Mouse (Mus musculus): ENCODE results near the gene Apol9a. TPM values are rescaled to one million over a fixed set of nuclear protein-coding genes. Genes with fewer than 3 reads are reported as not detected.

Apol9a gene
- polyA plus RNA-seq, 1 experiment from 2014 or later: not detected

GRCm38 (mm10) chr15:77368818-77369320 lies 42.1 kb downstream of the Apol9a start:
- Histone ChIP-seq H3K4me3 (ENCODE audit: low read depth, low read length) (no peak overlapping the region), H3K9me3 (ENCODE audit: control insufficient read depth, low read length) (no peaks in the 10 kb centered on the region), H3K27me3 (ENCODE audit: control insufficient read depth, insufficient read depth, low read length) (no peaks in the 10 kb centered on the region), H3K9ac (ENCODE audit: low read length) (no peak overlapping the region), H3K4me2 (ENCODE audit: low read depth, low read length, severe bottlenecking) (no peak overlapping the region), H3K4me1 (replicated peaks; ENCODE audit: control insufficient read depth, insufficient read depth, low read length) (peaks cover 2% of the 10 kb centered on the region), H3K27ac (ENCODE audit: low read depth, low read length) (no peak overlapping the region), H3K36me3 (ENCODE audit: control insufficient read depth, insufficient read depth, low read length) (no peaks in the 10 kb centered on the region)
- WGBS: 90% methylated on average over 12 of the region's 12 CpGs
- ATAC-seq (replicated peaks; ENCODE audit: low FRiP score) (no peak), DNase-seq (ENCODE audit: low spot score) (no peak)

- H3K4me2 ChIP-seq (ENCODE audit: low read depth, low read length, severe bottlenecking): peak overlapping the region; percentile 1; the same call in 1 of the 2 replicates
Observed at GRCm38 (mm10) chr15:77368148-77368547, 42.8 kb downstream of the Apol9a start.

GRCm38 (mm10) chr15:77367504-77367903 lies 43.4 kb downstream of the Apol9a start:
- 39% methylated on average over 8 of the region's 8 CpGs for WGBS
- no peak overlapping the region for H3K27ac ChIP-seq (ENCODE audit: low read depth, low read length)
- DNase-seq (ENCODE audit: low spot score): peak; percentile 68

More at GRCm38 (mm10) chr15:77368148-77368547, 42.8 kb downstream of the Apol9a start:
- peaks cover 5% of the 10 kb centered on the region for H3K4me1 ChIP-seq (replicated peaks; ENCODE audit: control insufficient read depth, insufficient read depth, low read length)
- no peak overlapping the region for H3K4me3 ChIP-seq (ENCODE audit: low read depth, low read length)
- ATAC-seq (replicated peaks; ENCODE audit: low FRiP score): peak; percentile 60
- DNase-seq (ENCODE audit: low spot score): peak; percentile 96
- H3K9me3 ChIP-seq (ENCODE audit: control insufficient read depth, low read length): no peaks in the 10 kb centered on the region
- WGBS: 1% methylated on average over 13 of the region's 13 CpGs
- H3K36me3 ChIP-seq (ENCODE audit: control insufficient read depth, insufficient read depth, low read length): no peaks in the 10 kb centered on the region
- H3K9ac ChIP-seq (ENCODE audit: low read length): no peak overlapping the region; the same call in 1 of the 2 replicates
- no peak overlapping the region for H3K27ac ChIP-seq (ENCODE audit: low read depth, low read length)
- no peaks in the 10 kb centered on the region for H3K27me3 ChIP-seq (ENCODE audit: control insufficient read depth, insufficient read depth, low read length)

GRCm38 (mm10) chr15:77366706-77367484 lies 44.0 kb downstream of the Apol9a start:
- H3K9me3 ChIP-seq (ENCODE audit: control insufficient read depth, low read length): no peaks in the 10 kb centered on the region
- H3K4me3 ChIP-seq (ENCODE audit: low read depth, low read length): peak overlapping the region; percentile 21
- DNase-seq (ENCODE audit: low spot score): peak; percentile 92
- peak overlapping the region; percentile 61 for H3K9ac ChIP-seq (ENCODE audit: low read length)
- WGBS: 2% methylated on average over 26 of the region's 26 CpGs
- H3K4me2 ChIP-seq (ENCODE audit: low read depth, low read length, severe bottlenecking): peak overlapping the region; percentile 59
- peak overlapping the region; percentile 77 for H3K27ac ChIP-seq (ENCODE audit: low read depth, low read length)
- ATAC-seq (replicated peaks; ENCODE audit: low FRiP score): peak; percentile 66
- H3K27me3 ChIP-seq (ENCODE audit: control insufficient read depth, insufficient read depth, low read length): no peaks in the 10 kb centered on the region
- H3K4me1 ChIP-seq (replicated peaks; ENCODE audit: control insufficient read depth, insufficient read depth, low read length): peaks cover 5% of the 10 kb centered on the region
- H3K36me3 ChIP-seq (ENCODE audit: control insufficient read depth, insufficient read depth, low read length): no peaks in the 10 kb centered on the region

More at GRCm38 (mm10) chr15:77367504-77367903, 43.4 kb downstream of the Apol9a start:
- Histone ChIP-seq H3K27me3 (ENCODE audit: control insufficient read depth, insufficient read depth, low read length) (no peaks in the 10 kb centered on the region), H3K4me1 (replicated peaks; ENCODE audit: control insufficient read depth, insufficient read depth, low read length) (peaks cover 5% of the 10 kb centered on the region), H3K4me2 (ENCODE audit: low read depth, low read length, severe bottlenecking) (no peak overlapping the region), H3K9ac (ENCODE audit: low read length) (no peak overlapping the region), H3K9me3 (ENCODE audit: control insufficient read depth, low read length) (no peaks in the 10 kb centered on the region), H3K4me3 (ENCODE audit: low read depth, low read length) (no peak overlapping the region), H3K36me3 (ENCODE audit: control insufficient read depth, insufficient read depth, low read length) (no peaks in the 10 kb centered on the region)
- no peak; the same call in 1 of the 2 replicates for ATAC-seq (replicated peaks; ENCODE audit: low FRiP score)

GRCm38 (mm10) chr15:77365700-77366570 lies 45.0 kb downstream of the Apol9a start:
- Histone ChIP-seq H3K9me3 (ENCODE audit: control insufficient read depth, low read length) (no peaks in the 10 kb centered on the region), H3K27me3 (ENCODE audit: control insufficient read depth, insufficient read depth, low read length) (no peaks in the 10 kb centered on the region), H3K27ac (ENCODE audit: low read depth, low read length) (no peak overlapping the region), H3K4me2 (ENCODE audit: low read depth, low read length, severe bottlenecking) (0 out of 2 replicates have a peak overlapping the region, but pooled peaks have one; percentile 59), H3K9ac (ENCODE audit: low read length) (no peak overlapping the region), H3K4me3 (ENCODE audit: low read depth, low read length) (no peak overlapping the region), H3K36me3 (ENCODE audit: control insufficient read depth, insufficient read depth, low read length) (no peaks in the 10 kb centered on the region), H3K4me1 (replicated peaks; ENCODE audit: control insufficient read depth, insufficient read depth, low read length) (peaks cover 8% of the 10 kb centered on the region)
- no peak for ATAC-seq (replicated peaks; ENCODE audit: low FRiP score)
- 57% methylated on average over 9 of the region's 9 CpGs for WGBS
- DNase-seq (ENCODE audit: low spot score): no peak

- DNase-seq (ENCODE audit: low spot score): no peak
- H3K4me2 ChIP-seq (ENCODE audit: low read depth, low read length, severe bottlenecking): no peak overlapping the region
- peaks cover 12% of the 10 kb centered on the region for H3K4me1 ChIP-seq (replicated peaks; ENCODE audit: control insufficient read depth, insufficient read depth, low read length)
- H3K27ac ChIP-seq (ENCODE audit: low read depth, low read length): no peak overlapping the region
- no peaks in the 10 kb centered on the region for H3K36me3 ChIP-seq (ENCODE audit: control insufficient read depth, insufficient read depth, low read length)
- H3K27me3 ChIP-seq (ENCODE audit: control insufficient read depth, insufficient read depth, low read length): no peaks in the 10 kb centered on the region
- no peak overlapping the region for H3K9ac ChIP-seq (ENCODE audit: low read length)
- no peaks in the 10 kb centered on the region for H3K9me3 ChIP-seq (ENCODE audit: control insufficient read depth, low read length)
- no peak overlapping the region for H3K4me3 ChIP-seq (ENCODE audit: low read depth, low read length)
- WGBS: 83% methylated on average over 3 of the region's 3 CpGs
- ATAC-seq (replicated peaks; ENCODE audit: low FRiP score): no peak
Observed at GRCm38 (mm10) chr15:77364026-77364425, 46.9 kb downstream of the Apol9a start.

GRCm38 (mm10) chr15:77363578-77363977 lies 47.4 kb downstream of the Apol9a start:
- ATAC-seq (replicated peaks; ENCODE audit: low FRiP score) (no peak), DNase-seq (ENCODE audit: low spot score) (no peak)
- Histone ChIP-seq H3K9me3 (ENCODE audit: control insufficient read depth, low read length) (no peaks in the 10 kb centered on the region), H3K9ac (ENCODE audit: low read length) (no peak overlapping the region), H3K27ac (ENCODE audit: low read depth, low read length) (no peak overlapping the region), H3K27me3 (ENCODE audit: control insufficient read depth, insufficient read depth, low read length) (no peaks in the 10 kb centered on the region), H3K4me2 (ENCODE audit: low read depth, low read length, severe bottlenecking) (no peak overlapping the region), H3K4me3 (ENCODE audit: low read depth, low read length) (no peak overlapping the region), H3K4me1 (replicated peaks; ENCODE audit: control insufficient read depth, insufficient read depth, low read length) (peaks cover 12% of the 10 kb centered on the region), H3K36me3 (ENCODE audit: control insufficient read depth, insufficient read depth, low read length) (no peaks in the 10 kb centered on the region)
- WGBS: 46% methylated on average over 6 of the region's 6 CpGs

GRCm38 (mm10) chr15:77362952-77363351 lies 48.0 kb downstream of the Apol9a start:
- H3K4me2 ChIP-seq (ENCODE audit: low read depth, low read length, severe bottlenecking): no peak overlapping the region
- no peak for DNase-seq (ENCODE audit: low spot score)
- H3K9ac ChIP-seq (ENCODE audit: low read length): no peak overlapping the region
- H3K4me3 ChIP-seq (ENCODE audit: low read depth, low read length): no peak overlapping the region
- peaks cover 12% of the 10 kb centered on the region for H3K4me1 ChIP-seq (replicated peaks; ENCODE audit: control insufficient read depth, insufficient read depth, low read length)
- no peaks in the 10 kb centered on the region for H3K36me3 ChIP-seq (ENCODE audit: control insufficient read depth, insufficient read depth, low read length)
- 31% methylated on average over 5 of the region's 5 CpGs for WGBS
- no peak overlapping the region for H3K27ac ChIP-seq (ENCODE audit: low read depth, low read length)
- no peak for ATAC-seq (replicated peaks; ENCODE audit: low FRiP score)
- H3K27me3 ChIP-seq (ENCODE audit: control insufficient read depth, insufficient read depth, low read length): 0 out of 2 replicates have a peak, but pooled peaks cover 1% of the 10 kb centered on the region
- no peaks in the 10 kb centered on the region for H3K9me3 ChIP-seq (ENCODE audit: control insufficient read depth, low read length)

Measured in forebrain, embryonic 11.5 days (tissue).